Comparison of ENCODE assay signal across 9 mouse cellular contexts in the genomic region with DNA sequence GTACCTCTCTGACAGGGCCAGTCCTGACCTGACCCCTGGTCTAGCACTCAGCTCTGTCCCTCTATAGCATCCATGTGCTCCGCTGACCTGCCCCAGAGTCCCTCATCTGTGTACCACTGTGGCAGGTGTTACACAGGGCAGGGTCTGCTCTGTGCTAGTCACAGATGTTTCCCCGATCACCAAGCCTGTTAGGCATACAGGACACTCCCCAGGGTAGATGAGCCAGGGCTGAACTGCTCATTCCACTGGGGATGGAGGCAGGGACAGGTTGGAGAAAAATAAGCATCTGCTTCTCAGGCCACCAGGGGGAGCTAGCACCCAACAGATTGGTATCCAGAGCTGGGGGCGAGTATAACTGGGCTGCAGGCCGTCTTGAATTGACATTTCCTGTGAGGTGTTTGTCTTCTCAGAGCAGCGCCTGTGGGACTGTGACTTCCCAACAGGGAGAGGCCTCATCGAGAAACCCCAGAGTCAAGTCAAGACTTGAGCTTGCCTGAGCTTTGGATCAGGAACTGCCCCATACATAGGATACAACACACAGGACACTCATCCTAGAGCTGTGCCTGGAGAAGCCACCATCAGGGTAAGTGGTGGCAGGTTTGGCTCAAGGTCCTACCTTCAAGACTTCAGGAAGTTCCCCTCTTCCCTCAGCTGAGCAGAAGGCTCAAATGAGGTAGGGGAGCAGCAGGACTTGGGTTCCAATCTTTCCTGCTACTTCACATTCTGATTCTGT. TPM values are rescaled to one million over a fixed set of nuclear protein-coding genes. Genes with fewer than 3 reads are reported as not detected.
DNase-seq lines count a peak whose midpoint lies in the region; ATAC-seq and TF ChIP-seq lines count a peak whose summit lies in the region.
"Had no signal": no experiment of that assay in that cellular context is flagged by ENCODE, and none has a peak within 500 bp of the region (broad histone marks: within the 10 kb centered on the region; RNA-seq: fewer than 3 reads in every experiment).

No protein-coding gene starts in this region.

- intact Hi-C loops in heart, postnatal 25 days (cut with DNase I), result loop anchor here (5.0 kb wide), 3 partner anchors 179 to 244 kb away; no protein-coding TSS in a partner anchor

- DNase-seq in ES-E14 (ENCODE audit: low read depth, low spot score), result peak; percentile 74
- peak; percentile 42 for DNase-seq in c-Kit-positive CD71-positive TER-119-negative erythroid progenitor cells, embryonic 14.5 days (ENCODE audit: low read depth)
- DNase-seq in heart, postnatal 25 days (ENCODE audit: low spot score), result peak; percentile 42
- peak; percentile 80 to 88 for DNase-seq in layer of hippocampus, adult 2 months (ENCODE audit: low spot score in 2 of 2)
- peak; percentile 93 for DNase-seq in lung, embryonic 14.5 days
- DNase-seq in ovary, postnatal 10 days (ENCODE audit: low spot score), result peak; percentile 52
- DNase-seq in thymus, postnatal 0 days (ENCODE audit: low spot score), result peak; percentile 75

- 21% methylated on average over 6 of the region's 6 CpGs for WGBS in forebrain, embryonic 12.5 days
- WGBS in lung, embryonic 14.5 days, result 20% methylated on average over 6 of the region's 6 CpGs

- peaks cover 3% of the 10 kb centered on the region; the same call in 1 of the 2 replicates for H3K27me3 ChIP-seq in forebrain, embryonic 12.5 days
- no peaks in the 10 kb centered on the region for H3K27me3 ChIP-seq in lung, embryonic 14.5 days (ENCODE audit: insufficient read depth, low read length)

- H3K9me3 ChIP-seq in ES-E14 (ENCODE audit: control insufficient read depth, insufficient read depth, low read depth, low read length), result no peaks in the 10 kb centered on the region
- no peaks in the 10 kb centered on the region for H3K9me3 ChIP-seq in forebrain, embryonic 12.5 days
- no peaks in the 10 kb centered on the region for H3K9me3 ChIP-seq in lung, embryonic 14.5 days (ENCODE audit: low read depth, low read length)
- H3K9me3 ChIP-seq: heart, embryonic 13.5 days had no signal

- no peaks in the 10 kb centered on the region for H3K4me1 ChIP-seq in ES-E14 (ENCODE audit: control insufficient read depth in 2 of 2, insufficient read depth in 2 of 2, low read length in 2 of 2, poor library complexity in 1 of 2)
- H3K4me1 ChIP-seq in forebrain, embryonic 12.5 days, result peaks cover 5% of the 10 kb centered on the region; the same call in 1 of the 2 replicates
- H3K4me1 ChIP-seq in lung, embryonic 14.5 days (ENCODE audit: insufficient read depth), result no peaks in the 10 kb centered on the region
- H3K4me1 ChIP-seq: heart, embryonic 13.5 days had no signal

- TF ChIP-seq CTCF in layer of hippocampus, adult 2 months (conservative IDR thresholded peaks at IDR 0.05), result peak; percentile 95
- TF ChIP-seq CTCF in lung, embryonic 14.5 days (IDR thresholded peaks at IDR 0.05; ENCODE audit: low read depth), result peak; percentile 97

- ATAC-seq in forebrain, embryonic 12.5 days (ENCODE audit: low FRiP score), result peak; percentile 54
- ATAC-seq in lung, embryonic 14.5 days (ENCODE audit: insufficient read depth), result peak; percentile 55

- H3K9ac ChIP-seq in ES-E14 (ENCODE audit: insufficient read depth, low read depth, low read length, poor library complexity, severe bottlenecking), result no peak overlapping the region
- H3K9ac ChIP-seq in forebrain, embryonic 12.5 days, result no peak overlapping the region
- no peak overlapping the region for H3K9ac ChIP-seq in lung, embryonic 14.5 days
- H3K9ac ChIP-seq: heart, embryonic 13.5 days had no signal

- in situ Hi-C loops in ES-E14 (cut with MboI; ENCODE audit: low sequenced_read_pairs in 2 of 2, unreplicated experiment in 2 of 2), result no loop called here

- H3K27ac ChIP-seq in ES-E14 (ENCODE audit: insufficient read depth, low read depth, low read length, poor library complexity, severe bottlenecking), result no peak overlapping the region
- no peak overlapping the region for H3K27ac ChIP-seq in forebrain, embryonic 12.5 days
- peak overlapping the region; percentile 51 for H3K27ac ChIP-seq in layer of hippocampus, adult 2 months
- no peak overlapping the region for H3K27ac ChIP-seq in lung, embryonic 14.5 days (ENCODE audit: low read depth)
- H3K27ac ChIP-seq: heart, embryonic 13.5 days had no signal

- no peaks in the 10 kb centered on the region for H3K36me3 ChIP-seq in ES-E14 (ENCODE audit: control insufficient read depth, insufficient read depth, low read length, poor library complexity, severe bottlenecking)
- H3K36me3 ChIP-seq in forebrain, embryonic 12.5 days (replicated peaks), result no peaks in the 10 kb centered on the region
- H3K36me3 ChIP-seq in lung, embryonic 14.5 days (ENCODE audit: insufficient read depth), result 0 out of 2 replicates have a peak, but pooled peaks cover 4% of the 10 kb centered on the region
- H3K36me3 ChIP-seq: heart, embryonic 13.5 days had no signal

- H3K4me3 ChIP-seq in ES-E14 (ENCODE audit: insufficient read depth in 1 of 2, low read depth in 1 of 2, low read length in 2 of 2, poor library complexity in 1 of 2, severe bottlenecking in 1 of 2), result no peak overlapping the region
- H3K4me3 ChIP-seq in forebrain, embryonic 12.5 days (replicated peaks), result no peak overlapping the region
- no peak overlapping the region for H3K4me3 ChIP-seq in layer of hippocampus, adult 2 months
- no peak overlapping the region for H3K4me3 ChIP-seq in lung, embryonic 14.5 days (ENCODE audit: low read depth, low read length)
- H3K4me3 ChIP-seq: heart, embryonic 13.5 days had no signal

- H3K4me2 ChIP-seq in forebrain, embryonic 12.5 days, result no peak overlapping the region
- no peak overlapping the region for H3K4me2 ChIP-seq in lung, embryonic 14.5 days
- H3K4me2 ChIP-seq: heart, embryonic 13.5 days had no signal

TF ChIP-seq in ES-E14, 5 proteins besides CTCF, POLR2A, EP300 and RAD21:
- peak; percentile 81; the same call in 1 of the 2 replicates for TF ChIP-seq ZC3H11A (IDR thresholded peaks at IDR 0.05; ENCODE audit: borderline replicate concordance, low read depth, low read length)
- TF ChIP-seq MAFK (IDR thresholded peaks at IDR 0.05; ENCODE audit: insufficient read depth, low read depth, low read length), result no peak

RNA-seq across cellular contexts. Expression of a gene that starts 17.9 kb away (rescaled TPM):
- total RNA-seq in ES-E14 (2012; rRNA removed), result 35.9 and 58.1 TPM in 2 replicates
- 0.72 and 0.87 TPM in 2 replicates for polyA plus RNA-seq in forebrain, embryonic 12.5 days (2016; fragmentation: Nextera tagmentation; extraction: Ambion mirVana)
- total RNA-seq in heart, postnatal 25 days (2021), result 1 to 10 TPM; 4.5 to 6.8 TPM
- 10 to 100 TPM; 27.0 to 27.8 TPM for total RNA-seq in layer of hippocampus, adult 2 months (2021)
- 14.1 TPM in 2 replicates for polyA plus RNA-seq in lung, embryonic 14.5 days (2014; fragmentation: Nextera tagmentation; extraction: Ambion mirVana)
- polyA plus RNA-seq in thymus, postnatal 0 days (2015; fragmentation: Nextera tagmentation; extraction: Ambion mirVana), result 0.03 and 0.12 TPM in 2 replicates

RNA-seq across cellular contexts. Expression of a gene that starts 46.2 kb away (rescaled TPM):
- total RNA-seq in ES-E14 (2012; rRNA removed), result 1.2 and 1.6 TPM in 2 replicates
- polyA plus RNA-seq in forebrain, embryonic 12.5 days (2016; fragmentation: Nextera tagmentation; extraction: Ambion mirVana), result 3.6 TPM in 2 replicates
- total RNA-seq in heart, postnatal 25 days (2021), result 1 to 10 TPM; 3.2 to 3.3 TPM
- total RNA-seq in layer of hippocampus, adult 2 months (2021), result 100 to 1,000 TPM; 130 to 131 TPM
- polyA plus RNA-seq in lung, embryonic 14.5 days (2014; fragmentation: Nextera tagmentation; extraction: Ambion mirVana), result 2.5 and 3.4 TPM in 2 replicates
- polyA plus RNA-seq in thymus, postnatal 0 days (2015; fragmentation: Nextera tagmentation; extraction: Ambion mirVana), result 0.17 and 0.18 TPM in 2 replicates

RNA-seq across cellular contexts. Expression of a gene that starts 54.5 kb away (rescaled TPM):
- 110 and 113 TPM in 2 replicates for total RNA-seq in ES-E14 (2012; rRNA removed)
- 130 and 134 TPM in 2 replicates for polyA plus RNA-seq in forebrain, embryonic 12.5 days (2016; fragmentation: Nextera tagmentation; extraction: Ambion mirVana)
- total RNA-seq in heart, postnatal 25 days (2021), result 1 to 10 TPM; 4.5 to 4.7 TPM
- 10 to 100 TPM in 1 of 2 experiments, 1 to 10 TPM in 1; 9.6 to 12.2 TPM for total RNA-seq in layer of hippocampus, adult 2 months (2021)
- polyA plus RNA-seq in lung, embryonic 14.5 days (2014; fragmentation: Nextera tagmentation; extraction: Ambion mirVana), result 113 and 114 TPM in 2 replicates
- polyA plus RNA-seq in thymus, postnatal 0 days (2015; fragmentation: Nextera tagmentation; extraction: Ambion mirVana), result 127 and 136 TPM in 2 replicates

RNA-seq across cellular contexts. Expression of a gene that starts 54.6 kb away (rescaled TPM):
- total RNA-seq in ES-E14 (2012; rRNA removed), result 440 and 455 TPM in 2 replicates
- 336 and 355 TPM in 2 replicates for polyA plus RNA-seq in forebrain, embryonic 12.5 days (2016; fragmentation: Nextera tagmentation; extraction: Ambion mirVana)
- total RNA-seq in heart, postnatal 25 days (2021), result 100 to 1,000 TPM; 172 to 178 TPM
- 10 to 100 TPM; 74.0 to 79.7 TPM for total RNA-seq in layer of hippocampus, adult 2 months (2021)
- 449 and 486 TPM in 2 replicates for polyA plus RNA-seq in lung, embryonic 14.5 days (2014; fragmentation: Nextera tagmentation; extraction: Ambion mirVana)
- polyA plus RNA-seq in thymus, postnatal 0 days (2015; fragmentation: Nextera tagmentation; extraction: Ambion mirVana), result 563 and 614 TPM in 2 replicates

Comparison
In these comparisons a context has a peak if more than half of its experiments do, and no peak if none do; other contexts are left out.
1. DNase-seq: peak in every context shown above with its lines; median percentile 93 in lung, embryonic 14.5 days; 84 in layer of hippocampus, adult 2 months; 75 in thymus, postnatal 0 days; 74 in ES-E14; 52 in ovary, postnatal 10 days; 42 in c-Kit-positive CD71-positive TER-119-negative erythroid progenitor cells, embryonic 14.5 days; 42 in heart, postnatal 25 days.
2. RNA of a gene that starts 46.2 kb away (total RNA-seq): 130 to 131 TPM in layer of hippocampus, adult 2 months; 3.2 to 3.3 TPM in heart, postnatal 25 days and 1.2 to 1.6 TPM in ES-E14; every median in the first group is over 10 times any median in the second.